Mouse (Mus musculus) midbrain, embryonic 12.5 days (tissue): ENCODE results near the gene Plaur. TPM values are rescaled to one million over a fixed set of nuclear protein-coding genes. Genes with fewer than 3 reads are reported as not detected.

Experiments used
- ATAC-seq: fragments of 200-750 bp; cut with Nextera tagmentation; 2 replicates; pipeline ENCODE4 v1.8.0; 2017; ENCODE audit warnings: low read depth, moderate TSS enrichment, moderate library complexity; ENCODE audit not compliant: low FRiP score
- H3K27ac ChIP-seq: fragments of 300-500 bp; sonication (generic); replicated peaks from 2 replicates; pipeline ENCODE4 v1.5.1; 2016; ENCODE audit warnings: mild to moderate bottlenecking
- H3K27me3 ChIP-seq: fragments of 300-500 bp; sonication (generic); 2 replicates; pipeline ENCODE4 v1.6.1; 2016; ENCODE audit warnings: mild to moderate bottlenecking
- H3K36me3 ChIP-seq: fragments of 300-500 bp; sonication (generic); 2 replicates; pipeline ENCODE4 v1.6.1; 2016
- H3K4me1 ChIP-seq: fragments of 300-500 bp; sonication (generic); 2 replicates; pipeline ENCODE4 v1.6.1; 2016
- H3K4me2 ChIP-seq: fragments of 300-500 bp; sonication (generic); replicated peaks from 2 replicates; pipeline ENCODE4 v1.6.1; 2016; ENCODE audit warnings: mild to moderate bottlenecking, moderate library complexity
- H3K4me3 ChIP-seq: fragments of 300-500 bp; sonication (generic); 2 replicates; pipeline ENCODE4 v1.5.1; 2016; ENCODE audit warnings: mild to moderate bottlenecking
- H3K9ac ChIP-seq: fragments of 300-500 bp; sonication (generic); replicated peaks from 2 replicates; pipeline ENCODE4 v1.6.1; 2016; ENCODE audit warnings: mild to moderate bottlenecking, moderate library complexity
- H3K9me3 ChIP-seq: fragments of 300-500 bp; sonication (generic); 2 replicates; pipeline ENCODE4 v1.6.1; 2016; ENCODE audit warnings: mild to moderate bottlenecking
- WGBS: fragments of 180-500 bp; shearing (Covaris S2); methylation state at CpG from one replicate; pipeline ENCODE4 v1.1.7; 2016; 5-methylcytosine and 5-hydroxymethylcytosine counted together
- polyA plus RNA-seq: library from polyadenylated mRNA; unstranded; fragments of >200 nt; fragmentation: Nextera tagmentation; extraction: Ambion mirVana; gene quantifications from 2 replicates; pipeline ENCODE4 v1.2.1, GENCODE M21; 2016

Gene Plaur
- polyA plus RNA-seq, 1 experiment from 2014 or later: 1.2 TPM

DNA sequence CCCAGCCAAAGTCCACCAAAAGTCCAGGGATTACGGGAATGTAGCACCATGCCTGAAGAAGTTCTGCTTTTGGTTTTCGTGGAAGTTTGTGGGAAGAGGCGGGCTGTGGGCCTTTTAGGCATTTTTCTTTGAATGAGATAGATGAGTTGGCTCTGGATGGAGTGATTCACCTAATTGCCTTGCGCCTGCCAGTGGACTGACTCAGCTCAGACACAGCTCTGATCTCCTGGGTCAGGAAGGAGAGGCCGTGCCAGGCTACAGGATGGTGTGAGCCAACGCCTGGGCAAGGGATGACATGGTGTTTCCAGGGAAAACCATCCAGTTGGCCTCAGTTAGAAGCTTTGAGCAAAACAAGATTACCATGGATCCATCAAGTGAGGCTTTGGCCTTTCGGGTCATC lies 8.1 kb downstream of the Plaur start:
- Histone ChIP-seq H3K4me1 (0 out of 2 replicates have a peak, but pooled peaks cover 2% of the 10 kb centered on the region), H3K27ac (no peak overlapping the region), H3K4me3 (no peak overlapping the region), H3K9me3 (no peaks in the 10 kb centered on the region; the same call in 1 of the 2 replicates), H3K9ac (no peak overlapping the region), H3K27me3 (no peaks in the 10 kb centered on the region), H3K4me2 (no peak overlapping the region), H3K36me3 (no peaks in the 10 kb centered on the region)
- ATAC-seq: no peak
- WGBS: 95% methylated on average over 7 of the region's 7 CpGs

DNA sequence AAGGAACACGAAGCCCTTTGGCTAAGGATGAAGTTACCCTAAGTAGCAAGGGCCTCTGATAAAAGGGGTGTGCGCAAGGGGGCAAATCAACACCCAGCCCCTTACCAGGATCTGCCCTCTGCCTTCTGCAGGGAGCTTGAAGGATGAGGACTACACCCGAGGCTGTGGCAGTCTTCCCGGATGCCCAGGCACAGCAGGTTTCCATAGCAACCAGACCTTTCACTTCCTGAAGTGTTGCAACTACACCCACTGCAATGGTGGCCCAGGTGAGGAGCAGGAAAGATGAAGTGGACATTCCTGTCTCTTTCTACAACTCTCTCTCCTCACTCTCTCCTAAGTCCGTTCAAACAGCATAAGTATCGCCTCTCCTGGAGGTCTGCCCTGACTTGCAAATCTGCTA lies 10.2 kb downstream of the Plaur start:
- H3K9me3 ChIP-seq: no peaks in the 10 kb centered on the region; the same call in 1 of the 2 replicates
- H3K9ac ChIP-seq: no peak overlapping the region
- ATAC-seq: no peak
- no peaks in the 10 kb centered on the region for H3K27me3 ChIP-seq
- H3K36me3 ChIP-seq: no peaks in the 10 kb centered on the region
- 0 out of 2 replicates have a peak, but pooled peaks cover 3% of the 10 kb centered on the region for H3K4me1 ChIP-seq
- no peak overlapping the region for H3K4me3 ChIP-seq
- no peak overlapping the region for H3K4me2 ChIP-seq
- no peak overlapping the region for H3K27ac ChIP-seq
- WGBS: 84% methylated on average over 6 of the region's 6 CpGs

DNA sequence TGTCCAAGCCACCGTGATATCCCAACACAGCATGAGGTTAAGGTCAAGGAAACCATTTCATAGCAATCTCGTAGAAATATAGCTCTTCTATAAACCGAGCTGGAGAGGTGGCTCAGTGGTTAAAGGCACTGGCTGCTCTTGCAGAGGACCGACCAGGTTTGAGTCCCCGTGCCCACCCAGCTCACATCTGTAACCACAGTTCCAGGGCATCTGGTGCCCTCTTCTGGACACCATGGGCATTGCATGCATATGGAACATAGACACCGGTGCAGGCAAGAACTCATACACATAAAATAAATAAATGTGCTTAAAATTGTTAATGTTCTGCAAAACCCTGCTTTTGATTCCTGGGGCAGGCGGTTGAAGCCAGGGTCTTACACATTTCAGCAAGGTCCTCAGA lies 10.7 kb downstream of the Plaur start:
- H3K9me3 ChIP-seq: no peaks in the 10 kb centered on the region; the same call in 1 of the 2 replicates
- no peak overlapping the region for H3K4me2 ChIP-seq
- 79% methylated on average over 7 of the region's 7 CpGs for WGBS
- ATAC-seq: no peak
- H3K27me3 ChIP-seq: no peaks in the 10 kb centered on the region; the same call in 1 of the 2 replicates
- H3K4me1 ChIP-seq: 0 out of 2 replicates have a peak, but pooled peaks cover 3% of the 10 kb centered on the region
- no peak overlapping the region for H3K27ac ChIP-seq
- H3K4me3 ChIP-seq: no peak overlapping the region
- no peaks in the 10 kb centered on the region for H3K36me3 ChIP-seq
- no peak overlapping the region for H3K9ac ChIP-seq

DNA sequence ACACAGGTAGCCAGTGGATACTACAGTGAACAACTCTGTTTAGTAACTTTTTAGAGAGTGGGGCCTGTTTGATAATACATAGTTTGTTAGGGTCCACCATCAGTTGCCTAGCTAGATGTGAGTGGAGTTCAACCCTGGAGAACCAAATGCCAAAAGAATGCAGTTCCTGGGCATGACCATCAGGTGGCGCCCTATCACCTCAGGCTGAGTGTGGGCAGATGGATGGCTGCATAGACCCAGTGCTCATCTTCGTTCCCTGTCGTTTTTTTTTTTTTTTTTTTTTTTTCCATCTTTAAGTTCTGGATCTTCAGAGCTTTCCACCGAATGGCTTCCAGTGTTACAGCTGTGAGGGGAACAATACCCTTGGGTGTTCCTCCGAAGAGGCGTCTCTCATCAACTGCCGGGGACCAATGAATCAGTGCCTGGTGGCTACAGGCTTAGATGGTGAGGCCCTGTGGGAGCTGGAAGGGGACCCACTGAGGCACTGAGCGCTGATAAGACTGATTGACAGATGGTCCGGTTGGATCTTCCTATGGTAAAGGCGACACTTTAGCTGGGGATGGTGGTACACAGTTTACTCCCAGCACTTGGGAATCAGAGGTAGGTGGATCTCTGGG lies 11.7 kb downstream of the Plaur start:
- Histone ChIP-seq H3K4me2 (no peak overlapping the region), H3K27ac (no peak overlapping the region), H3K36me3 (no peaks in the 10 kb centered on the region), H3K9ac (no peak overlapping the region), H3K4me3 (no peak overlapping the region), H3K27me3 (peaks cover 10% of the 10 kb centered on the region; the same call in 1 of the 2 replicates), H3K4me1 (0 out of 2 replicates have a peak, but pooled peaks cover 3% of the 10 kb centered on the region), H3K9me3 (no peaks in the 10 kb centered on the region; the same call in 1 of the 2 replicates)
- 47% methylated on average over 10 of the region's 10 CpGs for whole genome bisulfite sequencing
- peak; percentile 61; the same call in 1 of the 2 replicates for ATAC-seq

DNA sequence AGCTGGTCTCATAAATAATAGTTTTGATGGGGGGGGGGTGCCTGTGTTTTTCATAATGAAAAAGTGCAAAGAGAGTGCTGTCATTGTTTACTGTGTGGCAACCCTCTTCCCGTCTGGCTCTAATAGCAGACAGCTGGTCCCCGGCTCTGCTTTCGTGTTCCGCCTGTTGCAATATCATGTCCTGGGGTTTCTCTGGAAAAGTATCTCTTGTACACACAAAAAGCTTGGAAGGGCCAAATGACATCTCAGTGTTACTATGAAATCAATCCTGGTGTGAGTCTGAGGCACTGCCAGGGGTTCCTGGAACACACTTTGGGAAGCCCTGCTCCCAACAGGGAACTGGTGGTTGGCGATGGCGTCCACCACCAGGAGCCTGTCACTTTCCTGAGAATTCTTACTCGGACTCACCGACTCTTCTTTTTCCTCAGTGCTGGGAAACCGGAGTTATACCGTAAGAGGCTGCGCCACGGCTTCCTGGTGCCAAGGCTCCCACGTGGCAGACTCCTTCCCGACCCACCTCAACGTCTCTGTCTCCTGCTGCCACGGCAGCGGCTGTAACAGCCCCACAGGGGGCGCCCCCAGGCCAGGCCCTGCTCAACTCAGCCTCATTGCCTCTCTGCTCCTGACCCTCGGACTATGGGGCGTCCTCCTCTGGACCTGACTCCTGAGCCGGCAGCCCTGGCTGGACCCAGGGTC lies 12.7 kb downstream of the Plaur start:
- H3K27ac ChIP-seq: no peak overlapping the region
- no peak overlapping the region for H3K4me2 ChIP-seq
- H3K9me3 ChIP-seq: no peaks in the 10 kb centered on the region
- H3K4me1 ChIP-seq: peaks cover 12% of the 10 kb centered on the region
- peaks cover 19% of the 10 kb centered on the region for H3K27me3 ChIP-seq
- H3K9ac ChIP-seq: no peak overlapping the region
- no peak overlapping the region for H3K4me3 ChIP-seq
- 45% methylated on average over 20 of the region's 21 CpGs for WGBS
- H3K36me3 ChIP-seq: no peaks in the 10 kb centered on the region
- ATAC-seq: no peak

DNA sequence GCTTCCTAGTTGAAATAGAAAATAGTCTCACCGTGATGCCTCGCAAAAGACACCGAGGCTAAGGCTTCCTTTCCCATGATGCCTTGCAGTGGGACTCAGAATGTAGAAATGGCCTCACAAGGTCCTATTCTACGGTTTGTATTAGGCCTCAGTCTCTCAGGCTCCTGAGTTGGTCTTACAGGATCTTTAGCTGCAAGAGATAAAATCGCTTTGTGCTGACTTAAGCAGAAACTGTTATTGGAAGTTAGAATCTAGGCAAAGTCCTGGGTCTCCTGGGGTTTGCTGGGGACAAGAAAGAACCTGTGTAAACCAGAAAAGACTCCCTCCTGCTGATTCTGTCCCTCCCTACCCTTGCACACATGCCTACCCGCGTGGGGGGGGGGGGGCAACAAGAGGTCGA lies 14.1 kb downstream of the Plaur start:
- WGBS: 76% methylated on average over 8 of the region's 8 CpGs
- H3K4me2 ChIP-seq: no peak overlapping the region
- no peak for ATAC-seq

DNA sequence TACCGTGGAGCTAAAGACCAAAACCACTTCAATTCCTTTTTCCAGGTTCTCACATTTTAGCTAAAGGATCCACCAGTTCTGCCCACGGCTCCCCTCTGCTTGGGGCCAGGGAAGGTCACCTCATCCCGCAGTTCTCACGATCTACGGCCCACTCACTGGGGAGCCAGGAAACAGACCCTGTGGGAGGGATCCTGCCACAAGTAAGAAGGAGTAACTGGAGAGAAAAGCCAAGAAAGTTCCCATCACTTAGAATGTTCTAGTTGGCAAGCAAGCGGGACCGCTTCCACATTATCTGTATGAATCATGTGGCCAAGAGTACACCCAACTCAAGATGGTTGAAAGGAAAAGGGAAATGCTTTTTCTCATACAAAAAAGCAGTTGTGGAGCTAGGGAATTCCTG lies 14.6 kb downstream of the Plaur start:
- H3K9me3 ChIP-seq: no peaks in the 10 kb centered on the region
- no peak overlapping the region for H3K9ac ChIP-seq
- no peak for ATAC-seq
- H3K4me2 ChIP-seq: no peak overlapping the region
- H3K27ac ChIP-seq: no peak overlapping the region
- WGBS: 86% methylated on average over 7 of the region's 7 CpGs
- no peak overlapping the region for H3K4me3 ChIP-seq
- H3K36me3 ChIP-seq: no peaks in the 10 kb centered on the region
- peaks cover 26% of the 10 kb centered on the region for H3K4me1 ChIP-seq
- peaks cover 36% of the 10 kb centered on the region for H3K27me3 ChIP-seq

More for the DNA sequence above, 14.1 kb downstream of the Plaur start:
- Histone ChIP-seq H3K27ac (no peak overlapping the region), H3K9ac (no peak overlapping the region), H3K4me1 (peaks cover 23% of the 10 kb centered on the region), H3K4me3 (no peak overlapping the region), H3K36me3 (no peaks in the 10 kb centered on the region), H3K9me3 (no peaks in the 10 kb centered on the region), H3K27me3 (peaks cover 33% of the 10 kb centered on the region)

DNA sequence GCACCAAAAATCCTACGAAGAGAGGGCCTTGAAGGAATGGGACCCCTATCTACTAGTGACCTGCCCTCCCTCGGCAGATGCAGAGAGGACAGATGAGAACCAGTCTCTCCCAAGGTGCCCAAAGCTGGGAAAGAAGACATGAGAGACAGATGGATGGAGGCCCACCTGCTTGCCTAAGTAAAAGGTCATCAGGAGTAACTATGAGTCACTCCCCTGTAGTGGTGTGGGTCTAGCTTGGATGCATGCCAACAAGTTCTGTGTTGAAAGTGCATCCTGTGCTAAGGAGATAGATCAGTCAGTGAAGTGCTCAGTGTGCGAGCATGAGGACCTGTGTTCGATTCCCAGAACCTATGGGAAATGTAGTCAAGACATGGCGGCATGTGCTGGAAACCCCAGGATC lies 16.6 kb downstream of the Plaur start:
- Histone ChIP-seq H3K4me1 (peaks cover 37% of the 10 kb centered on the region), H3K36me3 (no peaks in the 10 kb centered on the region), H3K4me2 (no peak overlapping the region), H3K27ac (no peak overlapping the region), H3K27me3 (peaks cover 36% of the 10 kb centered on the region), H3K4me3 (no peak overlapping the region), H3K9ac (no peak overlapping the region), H3K9me3 (no peaks in the 10 kb centered on the region)
- ATAC-seq: no peak
- WGBS: 90% methylated on average over 5 of the region's 5 CpGs

DNA sequence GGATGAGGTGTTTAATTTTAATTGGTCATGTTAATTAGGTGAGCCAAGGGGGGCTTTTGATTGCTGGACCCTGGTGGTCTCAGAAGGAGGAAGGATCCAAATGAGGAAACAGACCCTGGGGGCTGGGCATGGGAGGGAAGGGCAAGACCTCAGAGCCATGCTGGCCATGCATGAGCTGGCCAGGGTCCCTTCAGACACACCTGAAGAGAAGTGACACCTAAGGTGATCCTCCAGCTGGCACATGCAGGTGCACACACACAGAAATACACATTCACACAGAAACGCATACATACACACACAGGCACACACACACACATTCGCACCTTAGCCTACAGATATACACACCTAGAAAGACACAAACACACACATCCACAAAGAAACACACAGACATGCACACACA lies 17.4 kb downstream of the Plaur start:
- Histone ChIP-seq H3K4me2 (0 out of 2 replicates have a peak overlapping the region, but pooled peaks have one; percentile 92), H3K36me3 (no peaks in the 10 kb centered on the region), H3K27me3 (peaks cover 36% of the 10 kb centered on the region), H3K9ac (peak overlapping the region; percentile 24; the same call in 1 of the 2 replicates), H3K9me3 (no peaks in the 10 kb centered on the region), H3K4me1 (peaks cover 45% of the 10 kb centered on the region), H3K27ac (no peak overlapping the region), H3K4me3 (no peak overlapping the region)
- WGBS: 86% methylated on average over 2 of the region's 2 CpGs
- ATAC-seq: no peak

DNA sequence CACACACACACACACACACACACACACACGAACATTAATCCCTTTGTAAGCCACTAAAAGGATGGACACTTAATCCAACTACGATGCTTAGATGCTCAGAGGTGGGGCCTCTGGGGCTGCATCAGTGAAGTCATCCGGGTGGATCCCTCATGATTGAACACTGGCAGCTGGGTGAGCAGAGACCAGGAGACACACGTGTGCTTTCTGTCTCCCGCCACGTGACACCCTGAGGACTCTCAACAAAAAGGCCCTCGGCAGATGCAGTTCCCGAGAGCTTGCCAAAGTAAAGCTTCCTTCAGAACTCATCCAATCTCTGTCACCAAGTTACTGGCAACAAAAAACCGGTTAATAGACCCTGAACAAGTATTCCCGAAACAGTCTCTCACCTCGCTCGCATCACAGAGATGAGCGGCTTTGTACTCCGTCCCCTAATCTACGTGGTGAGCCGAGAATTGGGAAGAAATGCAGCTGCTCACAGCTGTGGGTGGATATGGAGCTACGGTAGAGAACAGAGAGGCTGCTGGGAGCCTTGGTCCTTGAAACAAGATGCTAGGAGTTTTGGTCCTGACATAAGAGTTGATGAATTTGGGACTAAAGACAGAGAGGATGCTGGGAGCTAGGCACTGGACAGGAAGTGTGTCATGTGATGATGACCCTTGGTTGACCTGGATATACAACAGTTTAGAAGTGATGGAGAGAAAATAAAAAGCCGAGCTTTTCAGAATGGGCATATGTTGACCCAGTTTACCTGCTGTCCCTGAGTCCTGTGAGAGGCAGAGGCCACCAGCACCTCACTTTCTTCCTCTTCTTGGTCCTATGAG lies 18.0 kb downstream of the Plaur start:
- Histone ChIP-seq H3K9me3 (no peaks in the 10 kb centered on the region), H3K4me2 (peak overlapping the region; percentile 92), H3K4me3 (peak overlapping the region; percentile 89; the same call in 1 of the 2 replicates), H3K4me1 (peaks cover 49% of the 10 kb centered on the region), H3K27me3 (peaks cover 36% of the 10 kb centered on the region), H3K27ac (no peak overlapping the region), H3K9ac (peak overlapping the region; percentile 24; the same call in 1 of the 2 replicates), H3K36me3 (no peaks in the 10 kb centered on the region)
- WGBS: 61% methylated on average over 18 of the region's 18 CpGs
- no peak for ATAC-seq

DNA sequence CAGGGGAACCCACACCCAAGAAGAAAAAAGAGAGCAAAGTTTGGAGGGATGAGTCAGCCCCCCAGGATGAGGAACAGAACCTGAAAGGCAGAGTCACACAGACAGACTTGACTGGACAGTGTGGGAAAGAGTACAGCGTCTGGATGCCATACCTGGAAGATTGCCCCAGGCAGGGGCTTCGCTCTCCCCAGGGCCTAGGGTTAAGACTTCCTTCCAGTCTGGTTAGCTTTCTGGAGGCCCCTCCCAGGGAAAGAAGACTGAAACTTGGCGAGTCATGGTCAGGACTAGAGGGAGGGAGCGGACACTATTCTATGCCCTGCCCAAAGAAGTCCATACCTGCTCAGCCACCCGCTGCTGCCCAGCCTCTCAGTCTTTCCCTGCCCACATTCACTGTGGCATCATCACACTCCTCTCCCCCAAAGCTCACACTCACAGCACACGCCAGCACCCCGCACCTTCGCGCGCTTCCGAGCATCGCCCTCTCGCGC lies 18.7 kb downstream of the Plaur start:
- Histone ChIP-seq H3K4me2 (peak overlapping the region; percentile 92), H3K4me3 (peak overlapping the region; percentile 89), H3K36me3 (no peaks in the 10 kb centered on the region), H3K9me3 (no peaks in the 10 kb centered on the region), H3K27me3 (peaks cover 36% of the 10 kb centered on the region), H3K27ac (no peak overlapping the region; the same call in 1 of the 2 replicates), H3K9ac (peak overlapping the region; percentile 95), H3K4me1 (peaks cover 56% of the 10 kb centered on the region)
- WGBS: 13% methylated on average over 14 of the region's 14 CpGs
- ATAC-seq: peak; percentile 21
